Mouse (Mus musculus) fat pad, adult 2 months (tissue): ENCODE results near the gene Sgms1.
"Not testable (repeated sequence)": the region's sequence is repeated elsewhere in the genome, so short reads cannot be mapped to it uniquely, and the experiment has no call there.

Experiments used
- DNase-seq: peaks from one replicate; pipeline ENCODE4 v3.0.0-alpha.2; 2011; ENCODE audit warnings: low read depth, low spot score; ENCODE audit errors: extremely low read depth

Sgms1 gene

DNA sequence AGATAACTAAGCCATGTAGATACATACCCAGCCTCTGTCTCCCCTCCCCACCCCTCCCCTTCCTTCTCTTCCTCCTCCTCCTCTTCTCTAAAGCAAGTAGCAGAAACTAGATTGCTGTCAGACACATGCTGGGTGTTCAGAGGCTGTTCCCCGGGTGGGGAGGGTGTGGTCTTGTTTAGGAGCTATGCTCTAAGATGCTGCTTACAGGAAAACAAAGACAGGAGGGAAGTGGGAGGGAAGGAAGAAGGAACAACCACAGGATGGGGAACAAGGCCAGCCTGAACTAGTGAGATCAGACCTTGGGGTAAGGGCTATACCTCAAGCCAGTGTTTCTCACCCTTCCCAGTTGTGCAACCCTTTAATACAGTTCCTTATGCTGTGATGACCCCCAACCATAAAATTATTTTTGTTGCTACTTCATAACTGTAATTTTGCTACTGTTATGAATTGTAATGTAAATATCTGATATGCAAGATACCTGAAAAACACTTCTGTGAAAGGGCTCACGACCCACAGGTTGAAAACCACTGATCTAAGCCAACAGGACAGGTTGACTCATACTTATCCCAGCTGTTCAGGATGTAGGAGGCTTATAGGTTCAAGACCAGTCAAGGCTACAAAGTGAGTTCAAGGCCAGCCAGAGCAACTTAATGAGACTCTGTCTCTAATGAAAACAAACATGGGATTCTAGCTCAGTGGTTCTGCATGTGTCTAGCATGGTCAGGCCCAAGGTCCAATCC, 61.3 kb downstream of the Sgms1 start:
- no peak for DNase-seq

DNA sequence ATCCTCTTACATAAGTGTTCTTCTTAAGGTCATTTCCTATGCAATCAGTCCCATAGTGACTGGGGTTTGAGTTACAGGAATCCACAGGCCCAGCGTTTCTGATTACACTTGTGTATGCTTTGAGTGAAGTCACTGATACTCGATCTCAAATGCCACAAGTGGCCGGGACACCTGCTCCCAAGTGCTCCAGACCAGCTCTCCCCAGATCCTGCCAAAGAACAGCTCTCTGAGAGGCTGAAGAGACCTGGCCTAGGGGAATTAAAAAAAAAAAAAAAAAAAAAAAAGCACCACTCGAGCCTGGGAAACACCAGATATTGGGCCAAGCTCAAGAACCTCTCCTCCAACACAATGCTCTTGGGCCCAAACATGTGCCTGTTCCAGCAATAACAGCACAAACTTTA, 62.9 kb downstream of the Sgms1 start:
- DNase-seq, result no peak

DNA sequence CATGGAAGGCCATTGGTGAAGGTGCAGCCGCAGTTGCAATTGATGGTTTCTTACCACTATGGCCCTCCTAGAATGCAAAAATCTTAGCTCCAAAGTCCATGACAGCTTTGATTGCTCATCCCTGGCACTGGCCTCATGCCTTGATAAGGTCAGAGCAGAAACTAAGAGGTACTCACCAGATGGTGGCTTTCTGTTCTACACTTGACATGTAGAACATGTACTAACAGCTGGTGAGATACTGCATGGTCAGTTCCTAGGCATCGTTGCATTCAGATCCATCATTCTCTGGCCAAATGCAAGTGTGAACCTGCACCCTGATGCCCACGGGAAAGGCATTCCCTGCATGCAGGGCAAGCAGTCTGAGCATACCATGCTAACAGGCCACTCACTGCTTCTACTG, 63.4 kb downstream of the Sgms1 start:
- DNase-seq, result no peak

DNA sequence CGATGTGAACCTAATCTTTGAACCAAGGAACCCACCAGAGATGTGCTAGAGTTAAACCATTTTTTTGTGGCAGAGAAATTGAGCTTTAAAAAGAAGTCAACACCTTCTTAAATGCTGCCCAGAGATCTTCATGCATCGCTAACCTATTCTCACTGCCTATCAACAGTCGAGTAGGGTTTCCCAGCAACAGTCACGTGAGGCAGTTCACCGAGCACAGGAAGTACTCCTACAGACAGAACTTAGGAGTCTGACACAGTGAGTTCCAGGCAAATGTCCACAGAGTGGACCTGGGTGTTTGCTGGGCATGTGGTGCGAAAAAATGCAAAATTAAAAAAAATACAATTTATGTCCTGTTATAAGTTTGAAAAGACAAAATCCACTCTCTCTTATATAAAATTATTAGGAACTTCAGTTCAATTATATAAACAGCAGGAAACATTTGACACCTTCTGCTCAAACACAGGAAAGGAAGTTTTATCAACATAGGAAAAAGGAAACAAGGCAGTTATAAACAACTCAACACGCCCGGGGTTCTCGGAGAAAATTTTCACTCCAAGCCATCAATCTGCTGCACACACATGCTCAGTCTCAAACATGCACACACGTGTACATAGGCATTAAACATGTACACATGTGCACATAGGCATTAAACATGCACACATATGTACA, 64.3 kb downstream of the Sgms1 start:
- no peak for DNase-seq

DNA sequence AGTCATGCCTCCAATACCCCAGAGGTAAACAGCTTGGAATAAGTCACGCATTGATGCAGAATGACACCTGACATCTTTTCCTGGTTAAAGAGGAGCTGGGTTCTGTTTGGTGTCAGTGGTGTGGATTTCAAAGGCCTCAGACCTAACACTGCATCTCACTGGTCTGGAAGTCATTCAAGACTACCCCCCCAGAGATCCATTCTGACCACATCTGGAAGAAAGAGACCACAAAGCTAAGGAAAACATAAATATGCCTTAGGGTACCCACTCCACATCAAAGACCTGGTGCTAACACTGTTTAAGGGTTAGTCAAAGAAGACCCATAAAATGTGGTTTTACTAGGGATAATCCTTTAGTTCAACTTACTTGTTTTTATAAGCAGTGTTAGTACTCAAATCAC, 65.0 kb downstream of the Sgms1 start:
- DNase-seq, result no peak

DNA sequence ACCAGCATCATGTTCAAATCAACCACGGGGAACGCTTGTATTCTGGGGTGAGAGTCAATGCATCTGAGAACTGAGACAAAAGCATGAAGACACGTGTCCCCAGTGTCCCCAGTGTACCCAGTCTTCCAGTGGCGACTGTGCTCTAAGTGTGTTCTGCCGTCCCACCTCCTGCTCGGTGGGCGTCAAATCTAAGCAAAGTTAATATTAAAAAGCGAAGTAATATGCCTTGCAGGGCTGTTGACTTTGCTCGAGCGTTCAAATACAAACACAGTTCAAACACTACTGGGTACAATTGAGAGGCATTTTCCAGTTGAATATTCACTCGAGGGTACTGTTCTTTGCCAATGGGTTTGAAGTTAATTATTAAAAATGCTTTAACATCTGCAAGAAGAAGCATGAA, 66.4 kb downstream of the Sgms1 start:
- no peak for DNase-seq

DNA sequence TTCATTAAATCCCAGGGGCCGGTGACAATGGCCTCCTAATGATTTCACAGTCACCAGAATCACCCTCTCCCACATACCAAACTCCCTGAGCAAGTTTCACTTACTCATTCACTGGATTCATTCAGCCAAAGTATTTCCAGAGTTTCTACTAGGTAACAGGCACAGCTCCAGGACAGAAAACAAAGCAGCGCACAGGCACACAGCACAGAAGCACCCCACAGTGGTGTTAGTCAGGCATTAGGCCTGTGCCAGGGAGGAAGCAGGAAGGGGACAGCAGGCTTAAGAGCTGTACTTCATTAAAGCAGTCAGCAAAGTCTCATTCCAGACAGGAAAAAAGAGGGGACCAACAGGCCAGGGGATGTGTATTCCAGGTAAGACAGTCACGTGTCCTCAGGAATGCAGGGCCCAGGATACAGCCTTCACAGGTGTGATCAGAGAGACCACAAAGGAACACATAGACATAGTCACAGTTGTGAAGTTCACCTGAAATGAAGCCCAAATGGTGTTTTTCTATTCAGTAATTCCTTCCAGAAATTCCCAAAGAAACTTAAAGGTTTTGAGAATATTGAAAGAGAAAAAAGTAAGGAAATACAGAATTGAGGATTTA, 67.0 kb downstream of the Sgms1 start:
- no peak for DNase-seq

DNA sequence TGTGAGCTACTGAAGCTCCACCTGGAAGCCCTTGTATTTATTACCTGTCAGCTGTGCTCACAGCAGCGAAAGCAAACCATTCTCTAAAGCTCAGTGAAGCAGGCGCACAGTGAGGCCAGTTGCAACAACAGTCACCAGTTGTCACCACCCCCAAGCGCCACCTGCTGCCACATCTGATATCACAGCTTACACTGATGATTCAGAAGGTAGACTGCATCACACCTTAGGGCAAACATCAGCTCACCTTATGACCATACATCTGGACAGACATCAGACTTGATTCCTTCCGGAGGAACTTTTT, 69.2 kb downstream of the Sgms1 start:
- no peak for DNase-seq

DNA sequence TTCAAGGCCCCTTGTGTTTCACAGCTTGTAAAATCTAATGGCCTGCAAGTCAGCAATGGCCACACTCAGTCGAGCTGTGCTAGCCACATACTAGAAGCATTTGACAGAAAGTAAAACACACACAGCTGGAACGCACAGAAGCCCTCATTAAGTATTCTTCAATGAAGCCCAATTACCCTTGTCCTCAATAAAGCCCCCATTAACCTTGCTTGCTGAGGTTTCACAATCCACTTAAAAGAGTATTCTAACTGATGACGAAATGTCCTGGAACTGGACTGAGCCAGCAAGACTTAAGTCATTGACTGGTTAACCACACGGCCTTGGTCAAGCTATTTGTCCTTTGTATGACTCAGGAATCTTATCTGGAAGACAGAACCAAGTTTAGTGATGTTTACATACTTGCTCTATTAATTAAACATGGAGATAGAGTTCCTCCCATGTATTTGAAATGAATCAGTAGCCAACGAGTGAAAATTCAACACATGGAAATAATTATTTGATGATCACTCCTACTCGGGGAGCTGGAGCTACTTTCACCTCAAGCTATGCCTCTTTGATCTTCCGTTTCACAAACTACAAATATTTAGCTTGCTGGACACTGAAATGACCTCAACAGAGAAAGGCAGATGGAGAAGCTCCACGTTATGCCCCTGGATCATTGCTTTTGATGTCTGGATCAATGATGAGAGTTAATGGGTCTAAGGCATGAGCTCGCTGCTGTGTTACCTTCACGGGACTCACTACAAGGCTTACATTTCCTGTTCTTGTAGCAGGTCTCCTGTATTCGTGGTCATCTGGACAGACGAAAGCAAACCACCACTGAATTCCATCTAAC, 69.8 kb downstream of the Sgms1 start:
- no peak for DNase-seq

DNA sequence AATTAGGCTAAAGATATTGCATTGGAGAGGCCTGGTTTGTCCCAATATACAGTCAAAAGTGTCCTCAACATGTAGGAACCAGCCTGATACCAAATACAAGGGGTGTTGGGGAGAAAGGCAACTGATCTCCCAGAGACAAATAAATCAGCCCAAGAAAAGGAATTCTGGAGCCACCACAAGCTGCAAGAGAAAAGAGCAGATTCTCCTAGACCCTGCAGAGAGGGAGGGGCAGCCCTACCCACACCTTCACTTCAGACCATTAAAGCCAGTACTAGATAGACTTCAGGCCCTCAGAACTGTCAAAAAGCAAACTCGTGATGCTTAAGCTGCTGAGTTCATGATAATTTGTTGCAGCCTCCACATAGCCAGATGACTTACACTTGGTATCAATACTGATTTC, 70.5 kb downstream of the Sgms1 start:
- no peak for DNase-seq

DNA sequence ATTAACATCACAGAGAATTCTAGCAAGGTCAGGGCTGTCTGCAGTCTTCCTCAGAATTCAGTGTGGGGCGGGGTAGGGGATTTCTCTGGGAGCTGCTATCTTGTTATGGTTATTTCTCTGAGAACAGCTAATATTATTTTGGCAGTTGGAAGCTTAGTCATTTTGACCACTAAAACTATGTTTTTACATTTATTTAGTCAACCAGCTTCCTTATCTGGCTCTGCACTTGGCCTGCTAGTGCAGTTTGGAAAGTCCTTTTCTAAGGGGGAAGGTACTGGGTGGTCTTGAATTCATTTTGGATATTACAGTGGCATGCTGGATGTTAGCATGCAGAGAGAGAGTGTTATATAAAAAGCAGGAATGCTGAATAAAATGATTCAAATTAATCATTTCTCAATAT, 72.2 kb downstream of the Sgms1 start:
- not testable (repeated sequence) for DNase-seq

DNA sequence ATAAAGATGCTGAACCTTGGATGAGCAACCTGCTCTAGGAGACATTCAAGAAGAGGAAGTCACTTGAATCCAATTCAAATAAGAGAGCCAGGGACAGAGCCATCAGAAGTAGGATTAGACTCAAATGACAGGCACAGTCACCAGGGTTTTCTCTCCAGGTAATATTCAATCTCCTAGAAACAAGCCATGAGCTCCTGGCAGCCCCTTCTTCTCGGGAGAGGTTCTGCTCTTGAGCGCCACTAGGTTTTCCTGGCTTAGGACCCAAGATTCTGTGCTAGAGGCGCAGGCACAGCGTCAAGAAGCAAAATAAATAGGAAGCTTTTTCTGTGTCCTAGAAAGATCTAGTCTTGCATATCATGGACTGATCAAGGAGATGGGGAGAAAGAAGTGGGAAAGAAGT, 76.2 kb downstream of the Sgms1 start:
- DNase-seq, result no peak

DNA sequence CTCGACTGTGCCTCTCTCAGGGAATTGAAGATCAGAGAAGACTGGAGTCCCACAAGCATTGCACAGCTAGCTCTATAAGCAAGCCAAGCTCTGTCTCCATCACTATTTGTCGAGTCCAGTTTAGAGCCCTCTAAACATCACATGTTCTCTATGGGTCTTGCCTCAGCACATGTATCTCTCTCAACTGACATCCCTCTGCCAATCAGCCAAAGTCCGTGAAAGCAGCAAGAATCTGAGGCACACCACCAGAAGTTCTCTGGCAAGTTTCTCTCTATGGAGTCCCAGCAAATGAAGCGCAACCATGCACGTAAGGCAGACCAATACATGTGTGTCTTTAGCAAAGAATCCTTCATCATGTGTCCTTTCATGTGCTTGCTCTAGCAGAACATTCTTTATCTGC, 77.8 kb downstream of the Sgms1 start:
- no peak for DNase-seq

DNA sequence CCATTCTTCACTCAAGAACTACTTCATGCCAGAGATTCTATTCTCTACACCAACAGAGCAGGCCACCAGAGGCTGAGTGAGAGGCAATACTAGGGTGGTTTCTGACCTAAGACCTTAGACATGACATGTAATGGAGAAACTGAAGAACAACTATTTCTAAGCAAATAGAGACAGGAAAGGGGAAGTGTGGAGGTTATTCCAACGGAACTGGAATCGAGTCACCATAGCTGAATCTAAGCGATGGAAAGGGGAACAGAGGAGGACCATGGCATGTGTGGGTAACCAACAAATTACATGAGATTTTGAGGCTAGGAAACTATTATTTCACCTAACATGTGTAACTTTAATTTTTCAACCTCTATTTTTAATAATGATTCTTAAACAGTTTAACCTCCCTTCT, 78.5 kb downstream of the Sgms1 start:
- no peak for DNase-seq

DNA sequence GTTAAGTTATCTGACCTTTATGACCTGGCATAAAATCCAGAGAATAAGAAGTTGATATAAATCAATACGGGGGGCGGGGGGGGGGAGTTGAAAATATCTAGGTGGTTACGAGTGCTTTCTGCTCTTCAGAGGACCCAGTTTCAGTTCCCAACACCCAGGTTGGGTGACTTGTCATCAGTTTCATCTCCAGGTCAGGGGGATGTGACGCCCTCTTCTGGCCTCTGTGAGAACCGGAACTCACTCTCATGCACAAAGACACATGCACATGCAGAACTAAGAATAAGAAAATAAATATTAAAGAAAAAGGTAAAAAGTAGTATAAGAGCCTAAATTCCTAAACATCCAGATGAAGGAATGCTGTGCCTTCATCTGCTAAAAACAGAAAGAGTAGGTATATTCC, 79.0 kb downstream of the Sgms1 start:
- DNase-seq, result no peak

DNA sequence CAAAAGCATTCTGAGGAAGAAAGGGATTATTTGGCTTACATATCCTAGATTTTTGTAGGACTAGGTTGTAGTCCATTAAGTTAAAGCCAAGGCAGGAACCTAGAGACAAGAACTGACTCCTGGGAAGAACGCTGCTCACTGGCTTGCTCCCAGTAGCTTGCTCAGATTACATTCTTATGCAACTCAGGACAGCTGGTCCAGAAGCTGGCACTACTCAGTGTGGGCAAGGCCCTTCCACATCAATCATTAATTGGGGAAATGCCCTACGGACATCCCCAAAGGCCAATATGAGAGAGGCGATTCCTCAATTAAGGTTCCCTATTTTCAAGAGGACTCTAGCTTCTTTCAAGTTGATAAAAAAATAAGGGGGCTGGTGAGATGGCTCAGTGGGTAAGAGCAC, 80.2 kb downstream of the Sgms1 start:
- no peak for DNase-seq

DNA sequence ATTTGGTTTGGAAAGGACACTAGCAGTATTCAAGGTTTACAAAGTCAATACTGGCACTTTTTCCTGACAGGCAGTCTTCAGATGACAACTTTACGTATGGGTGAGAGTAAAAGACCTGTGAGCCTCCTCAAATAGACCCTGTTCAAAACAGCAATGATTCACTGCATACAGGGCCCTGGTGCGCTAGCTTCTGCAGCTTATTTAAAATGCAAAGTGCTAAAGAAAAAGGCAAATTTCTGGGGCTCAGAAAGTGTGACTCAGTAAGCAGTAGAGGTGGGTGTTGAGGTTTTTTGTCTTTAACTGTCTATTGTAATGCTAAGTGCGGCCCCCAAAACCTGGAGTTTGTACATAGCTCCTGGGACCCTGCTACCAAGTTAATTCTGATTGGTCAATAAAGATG, 81.2 kb downstream of the Sgms1 start:
- DNase-seq, result no peak

DNA sequence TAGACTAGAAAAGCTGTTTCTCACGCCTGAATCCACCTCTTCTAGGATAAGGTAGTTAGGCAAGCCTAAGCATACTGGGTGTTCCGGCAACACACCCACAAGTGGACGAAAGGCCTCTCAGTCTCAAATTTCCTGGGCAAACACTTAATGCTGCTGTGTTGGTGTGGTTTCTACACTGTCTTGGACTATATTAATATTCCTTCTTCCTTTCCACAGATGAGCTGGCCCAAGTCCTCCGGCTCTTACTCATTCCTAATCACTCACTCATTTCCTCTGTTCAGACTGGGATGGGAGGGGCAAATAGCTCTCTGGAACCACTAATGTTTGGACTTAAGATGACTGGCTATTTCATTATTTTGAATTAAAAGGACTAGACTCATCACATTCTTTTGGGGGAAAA, 84.6 kb downstream of the Sgms1 start:
- DNase-seq, result no peak

DNA sequence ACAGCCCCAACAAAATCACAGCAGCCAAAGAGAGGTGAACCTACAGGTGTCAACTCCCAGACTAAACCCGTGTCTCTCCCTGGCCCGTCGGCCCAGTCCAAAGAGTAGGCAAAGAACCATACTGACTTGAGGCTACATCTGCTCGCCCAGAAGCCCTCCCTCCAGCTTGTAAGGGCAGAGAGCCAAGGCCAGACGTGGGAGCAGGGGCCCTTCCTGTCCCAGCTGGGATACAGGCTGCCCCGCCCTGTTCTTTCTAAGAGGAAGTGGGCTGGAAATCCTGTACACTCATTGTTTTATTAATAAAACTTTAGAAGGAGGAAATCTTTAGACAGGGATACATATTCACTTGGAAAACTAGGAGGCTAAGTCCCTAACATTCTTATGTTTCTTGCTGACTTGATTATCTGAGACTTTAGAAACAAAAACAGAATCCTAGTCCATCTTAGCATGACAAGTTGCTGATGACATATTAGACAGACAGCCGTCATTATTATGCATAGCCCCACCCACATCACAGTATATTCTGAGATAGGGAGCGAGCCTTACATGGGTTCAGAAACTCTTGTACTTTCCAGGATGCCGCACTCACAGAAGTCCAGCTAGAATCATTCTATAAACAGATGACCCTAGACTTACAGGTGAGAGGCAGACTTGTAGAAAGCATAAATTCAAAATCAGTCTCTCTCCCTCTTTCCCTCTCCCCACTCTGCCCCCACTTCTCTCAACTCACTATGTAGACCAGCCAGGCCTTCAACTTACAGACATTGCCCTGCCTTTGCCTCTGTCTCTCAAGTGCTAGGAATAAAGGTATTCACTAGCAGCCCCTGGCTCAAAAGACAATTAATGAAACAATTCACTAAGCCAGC, 85.3 kb downstream of the Sgms1 start:
- DNase-seq, result no peak

DNA sequence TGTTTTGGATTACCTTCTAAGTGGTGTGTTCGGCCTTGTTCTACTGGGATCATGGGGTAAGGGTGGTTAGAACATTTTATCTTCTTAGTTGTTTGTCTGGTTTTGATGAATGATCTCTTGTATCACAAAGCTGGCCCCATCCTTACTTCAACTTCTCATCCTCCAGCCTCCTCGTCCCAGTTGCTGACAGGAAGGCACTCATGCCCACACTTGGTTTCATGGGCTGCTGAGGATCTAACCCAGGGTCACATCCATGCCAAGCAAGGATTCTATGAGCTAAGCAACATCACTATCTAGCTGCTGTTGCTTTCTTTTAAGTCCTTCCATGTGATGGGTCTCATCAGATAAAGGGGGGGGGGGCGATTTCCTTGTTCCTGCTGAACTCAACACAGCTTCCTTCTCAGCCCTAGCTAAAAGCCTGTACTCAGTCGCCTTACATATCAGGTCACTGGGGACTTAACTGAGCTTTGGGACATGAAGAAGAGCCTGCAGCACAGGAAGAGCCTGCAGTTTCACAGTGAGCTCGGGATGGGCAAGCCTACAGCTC, 86.6 kb downstream of the Sgms1 start:
- no peak for DNase-seq

DNA sequence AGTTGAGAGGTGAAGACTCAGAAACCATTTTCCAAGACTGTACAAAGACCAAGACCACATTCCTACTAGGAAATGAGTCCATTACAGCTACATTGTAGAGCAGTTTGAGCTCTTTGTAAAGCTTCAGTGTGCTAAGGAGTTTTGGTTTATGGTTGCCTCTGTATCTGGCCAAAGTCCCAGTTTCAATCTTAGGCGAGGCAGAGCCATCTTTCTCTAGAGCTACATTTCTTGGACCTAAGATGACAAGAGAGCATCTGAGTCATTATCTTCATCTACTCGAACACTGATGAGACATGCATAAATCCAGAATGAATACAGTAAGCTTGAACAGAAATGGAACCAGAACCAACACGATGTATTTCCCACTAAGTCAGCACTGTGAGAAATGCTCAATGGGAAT, 87.9 kb downstream of the Sgms1 start:
- DNase-seq, result no peak
